Mouse (Mus musculus) myocyte (in vitro differentiated cells): ENCODE measurements around the gene Klhdc10.
"Not testable (repeated sequence)": the region's sequence is repeated elsewhere in the genome, so short reads cannot be mapped to it uniquely, and the experiment has no call there.

Source experiments
- CEBPB ChIP-seq: IDR thresholded peaks from 2 replicates; pipeline ENCODE4 v1.6.1; 2011; ENCODE audit warnings: mild to moderate bottlenecking, moderate library complexity; ENCODE audit not compliant: poor library complexity, insufficient read depth, severe bottlenecking
- E2F4 ChIP-seq: IDR thresholded peaks from one replicate; pipeline ENCODE4 v1.6.1; 2011; ENCODE audit warnings: mild to moderate bottlenecking, control low read depth, moderate library complexity; ENCODE audit not compliant: insufficient read depth
- MAX ChIP-seq: IDR thresholded peaks from one replicate; pipeline ENCODE4 v1.6.1; 2011; ENCODE audit warnings: low read depth, mild to moderate bottlenecking, control low read depth
- POLR2A ChIP-seq: IDR thresholded peaks from one replicate; pipeline ENCODE4 v1.6.1; 2011; ENCODE audit warnings: low read depth, mild to moderate bottlenecking, control low read depth, moderate library complexity; ENCODE audit not compliant: insufficient read length
- POLR2AphosphoS2 ChIP-seq: IDR thresholded peaks from one replicate; pipeline ENCODE4 v1.6.1; 2011; ENCODE audit warnings: low read depth, control low read depth; ENCODE audit not compliant: insufficient read length
- TCF12 ChIP-seq: IDR thresholded peaks from one replicate; pipeline ENCODE4 v1.6.1; 2011; ENCODE audit warnings: mild to moderate bottlenecking, control low read depth; ENCODE audit not compliant: poor library complexity, insufficient read depth, severe bottlenecking

DNA sequence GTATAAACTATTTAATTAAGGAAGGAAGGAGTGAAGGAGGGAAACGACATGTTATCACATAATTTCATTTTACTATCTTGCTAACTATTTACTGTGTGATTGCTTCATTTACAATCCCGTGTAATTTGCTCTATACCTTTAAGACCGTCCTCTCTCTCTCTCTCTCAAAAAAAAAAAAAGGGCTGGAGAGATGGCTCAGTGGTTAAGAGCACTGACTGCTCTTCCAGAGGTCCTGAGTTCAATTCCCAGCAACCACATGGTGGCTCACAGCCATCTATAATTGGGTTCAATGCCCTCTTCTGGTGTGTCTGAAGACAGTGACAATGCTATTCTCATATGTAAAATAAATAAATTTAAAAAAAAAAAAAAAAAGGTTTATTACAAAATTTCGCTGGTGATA, 11.4 kb upstream of the Klhdc10 start:
- TF ChIP-seq MAX, POLR2A, TCF12, E2F4, POLR2AphosphoS2, CEBPB: not testable (repeated sequence)
